Mouse (Mus musculus) lung, postnatal 0 days (tissue): ENCODE results near the gene Helq.

ENCODE experiments used
- CTCF ChIP-seq: IDR thresholded peaks from 2 replicates; pipeline ENCODE4 v1.5.1; 2016; ENCODE audit warnings: antibody characterized with exemption, mild to moderate bottlenecking
- EP300 ChIP-seq: IDR thresholded peaks from 2 replicates; pipeline ENCODE4 v1.6.1; 2016; ENCODE audit warnings: antibody characterized with exemption, mild to moderate bottlenecking, control low read depth

DNA sequence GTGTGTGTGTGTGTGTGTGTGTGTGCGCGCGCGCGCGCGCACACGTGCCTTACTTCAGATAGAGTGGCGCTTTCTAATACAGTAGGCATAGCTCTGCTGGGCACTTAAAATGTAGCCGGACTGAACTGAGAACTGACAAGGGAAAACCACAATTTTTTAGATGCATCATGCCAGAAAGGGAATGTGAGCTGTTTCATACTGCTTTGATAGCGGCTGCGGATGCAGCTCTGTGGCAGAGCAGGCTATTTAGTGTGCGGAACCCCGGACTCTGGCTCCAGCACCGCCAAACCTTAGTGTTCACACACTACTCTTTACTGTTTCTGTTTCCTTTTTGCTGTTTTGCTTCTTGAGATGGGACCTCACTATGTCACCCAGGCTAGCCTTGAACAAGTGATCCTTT is 81.6 kb downstream of the Helq start:
- no peak for TF ChIP-seq CTCF
- TF ChIP-seq EP300 = no peak
